Mouse (Mus musculus): ENCODE measurements around the gene Clip3. TPM values are rescaled to one million over a fixed set of nuclear protein-coding genes. Genes with fewer than 3 reads are reported as not detected.

Clip3 gene
- polyA plus RNA-seq, 1 experiment: 6.6 TPM

GRCm38 (mm10) chr7:30269641-30270040 is 21.9 kb upstream of the Clip3 start:
- Histone ChIP-seq H3K27ac (ENCODE audit: control insufficient read depth, insufficient read depth, low read depth, low read length) (no peak overlapping the region), H3K4me3 (ENCODE audit: control insufficient read depth, low read depth, low read length) (no peak overlapping the region), H3K27me3 (ENCODE audit: control insufficient read depth, insufficient read depth, low read length) (no peaks in the 10 kb centered on the region), H3K36me3 (ENCODE audit: control insufficient read depth, insufficient read depth, low read length) (peaks cover 19% of the 10 kb centered on the region), H3K4me1 (ENCODE audit: control insufficient read depth, insufficient read depth, low read length) (peaks cover 5% of the 10 kb centered on the region; the same call in 1 of the 2 replicates)
- no peak for TF ChIP-seq POLR2A (IDR thresholded peaks at IDR 0.05; ENCODE audit: control insufficient read depth, low read depth, low read length)
- no peak for TF ChIP-seq CTCF (IDR thresholded peaks at IDR 0.05; ENCODE audit: control insufficient read depth, insufficient read depth, insufficient replicate concordance, low read depth, low read length)

- Histone ChIP-seq H3K27ac (ENCODE audit: control insufficient read depth, insufficient read depth, low read depth, low read length) (peak overlapping the region; percentile 14; the same call in 1 of the 2 replicates), H3K36me3 (ENCODE audit: control insufficient read depth, insufficient read depth, low read length) (peaks cover 20% of the 10 kb centered on the region), H3K4me3 (ENCODE audit: control insufficient read depth, low read depth, low read length) (no peak overlapping the region), H3K4me1 (ENCODE audit: control insufficient read depth, insufficient read depth, low read length) (peaks cover 12% of the 10 kb centered on the region), H3K27me3 (ENCODE audit: control insufficient read depth, insufficient read depth, low read length) (no peaks in the 10 kb centered on the region)
- TF ChIP-seq CTCF (IDR thresholded peaks at IDR 0.05; ENCODE audit: control insufficient read depth, insufficient read depth, insufficient replicate concordance, low read depth, low read length) (no peak), POLR2A (IDR thresholded peaks at IDR 0.05; ENCODE audit: control insufficient read depth, low read depth, low read length) (no peak)
Observed at GRCm38 (mm10) chr7:30274383-30274782, 17.1 kb upstream of the Clip3 start.

DNA sequence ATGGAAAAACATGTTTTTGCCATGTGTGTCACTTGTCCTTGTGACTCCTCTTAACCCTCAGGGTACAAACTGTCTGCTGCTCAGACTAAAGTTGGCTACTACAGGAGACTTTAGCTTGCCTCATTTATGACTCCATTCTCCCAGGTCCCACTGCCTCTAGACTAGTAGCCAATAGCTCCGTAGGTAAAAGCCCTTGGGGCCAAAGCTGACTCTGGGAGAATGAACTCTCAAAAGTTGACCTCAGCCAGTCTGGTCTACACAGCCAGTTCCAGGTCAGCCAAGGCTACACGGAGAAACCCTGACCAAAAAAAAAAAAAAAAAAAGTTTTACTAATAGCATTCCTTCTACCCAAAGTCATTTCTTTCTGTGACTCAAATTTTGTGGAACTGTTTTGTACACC is 12.6 kb upstream of the Clip3 start:
- H3K27ac ChIP-seq (ENCODE audit: control insufficient read depth, insufficient read depth, low read depth, low read length): no peak overlapping the region
- peaks cover 14% of the 10 kb centered on the region for H3K4me1 ChIP-seq (ENCODE audit: control insufficient read depth, insufficient read depth, low read length)
- TF ChIP-seq CTCF (IDR thresholded peaks at IDR 0.05; ENCODE audit: control insufficient read depth, insufficient read depth, insufficient replicate concordance, low read depth, low read length) (no peak), POLR2A (IDR thresholded peaks at IDR 0.05; ENCODE audit: control insufficient read depth, low read depth, low read length) (no peak)
- peaks cover 9% of the 10 kb centered on the region for H3K36me3 ChIP-seq (ENCODE audit: control insufficient read depth, insufficient read depth, low read length)
- H3K27me3 ChIP-seq (ENCODE audit: control insufficient read depth, insufficient read depth, low read length): no peaks in the 10 kb centered on the region
- H3K4me3 ChIP-seq (ENCODE audit: control insufficient read depth, low read depth, low read length): peak overlapping the region; percentile 1; the same call in 1 of the 2 replicates

DNA sequence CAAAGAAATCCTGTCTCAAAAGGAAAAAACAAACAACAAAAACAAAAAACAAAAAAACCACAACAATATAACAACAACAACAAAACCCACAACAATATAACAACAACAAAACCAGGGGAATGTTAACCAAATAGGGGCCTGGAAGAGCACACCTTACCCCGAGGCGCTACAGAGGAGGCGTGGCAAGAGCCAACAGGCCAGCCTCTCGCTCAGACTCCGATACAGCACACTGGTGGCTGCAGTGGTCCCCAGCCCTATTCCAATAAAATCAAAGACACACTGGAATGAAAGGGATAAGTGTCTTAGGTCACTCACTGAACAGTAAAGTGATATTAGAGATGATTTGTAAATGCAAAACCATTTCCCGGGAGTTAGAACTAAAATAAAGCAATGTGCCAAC is 12.0 kb upstream of the Clip3 start:
- H3K27ac ChIP-seq (ENCODE audit: control insufficient read depth, insufficient read depth, low read depth, low read length): peak overlapping the region; percentile 96
- peaks cover 14% of the 10 kb centered on the region for H3K4me1 ChIP-seq (ENCODE audit: control insufficient read depth, insufficient read depth, low read length)
- no peaks in the 10 kb centered on the region for H3K27me3 ChIP-seq (ENCODE audit: control insufficient read depth, insufficient read depth, low read length)
- peak overlapping the region; percentile 92 for H3K4me3 ChIP-seq (ENCODE audit: control insufficient read depth, low read depth, low read length)
- H3K36me3 ChIP-seq (ENCODE audit: control insufficient read depth, insufficient read depth, low read length): peaks cover 6% of the 10 kb centered on the region
- TF ChIP-seq POLR2A (IDR thresholded peaks at IDR 0.05; ENCODE audit: control insufficient read depth, low read depth, low read length) (no peak), CTCF (IDR thresholded peaks at IDR 0.05; ENCODE audit: control insufficient read depth, insufficient read depth, insufficient replicate concordance, low read depth, low read length) (no peak)

DNA sequence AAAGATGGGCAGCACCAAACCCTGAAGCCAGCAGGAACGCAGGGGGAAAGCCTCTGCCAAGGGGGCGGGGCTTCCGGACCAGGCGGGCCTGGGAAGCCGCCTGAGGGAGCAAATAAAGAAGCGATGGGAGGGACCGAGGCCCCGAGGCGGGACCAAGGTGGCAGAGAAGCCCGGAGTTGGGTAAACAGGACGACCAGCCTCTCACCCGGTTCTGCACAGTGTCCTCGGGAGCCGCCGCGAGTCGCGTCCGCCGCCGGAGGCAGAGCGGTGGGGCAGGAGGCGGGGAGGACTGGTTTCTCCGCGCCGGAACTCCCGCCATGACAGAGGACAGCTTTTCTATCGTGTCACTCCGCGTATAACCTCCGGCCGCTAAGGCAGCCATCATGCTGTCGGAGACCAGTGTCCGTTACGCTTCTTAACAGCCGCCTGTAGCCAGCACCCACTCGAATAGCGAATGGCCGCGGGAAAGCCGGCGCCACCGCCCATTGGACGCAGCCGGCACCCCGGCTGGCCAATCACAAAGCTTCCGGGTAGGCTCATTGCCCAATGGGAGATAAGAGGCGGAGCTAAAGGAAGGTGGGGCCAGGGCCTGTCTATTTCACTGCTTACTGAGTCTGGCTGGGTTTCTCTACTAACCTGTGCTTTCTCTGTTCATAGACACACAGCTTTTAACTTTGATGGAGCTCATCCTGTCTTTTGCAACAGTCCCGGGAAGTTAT is 11.4 kb upstream of the Clip3 start, which contains the start of the genes Thap8 and Wdr62:
Gene Thap8, plus strand, starts transcription at position 144 of the 719 bp plus-strand sequence.
Gene Wdr62, minus strand, starts transcription at position 469 of the 719 bp plus-strand sequence.
- Histone ChIP-seq H3K27ac (ENCODE audit: control insufficient read depth, insufficient read depth, low read depth, low read length) (peak within 1 kb of the TSS; percentile 99), H3K36me3 (ENCODE audit: control insufficient read depth, insufficient read depth, low read length) (peaks cover 4% of the 10 kb centered on the region), H3K4me1 (ENCODE audit: control insufficient read depth, insufficient read depth, low read length) (peaks cover 9% of the 10 kb centered on the region), H3K4me3 (ENCODE audit: control insufficient read depth, low read depth, low read length) (peak within 1 kb of the TSS; percentile 92), H3K27me3 (ENCODE audit: control insufficient read depth, insufficient read depth, low read length) (no peaks in the 10 kb centered on the region)
- TF ChIP-seq POLR2A (IDR thresholded peaks at IDR 0.05; ENCODE audit: control insufficient read depth, low read depth, low read length) (peak; percentile 97), CTCF (IDR thresholded peaks at IDR 0.05; ENCODE audit: control insufficient read depth, insufficient read depth, insufficient replicate concordance, low read depth, low read length) (no peak)

DNA sequence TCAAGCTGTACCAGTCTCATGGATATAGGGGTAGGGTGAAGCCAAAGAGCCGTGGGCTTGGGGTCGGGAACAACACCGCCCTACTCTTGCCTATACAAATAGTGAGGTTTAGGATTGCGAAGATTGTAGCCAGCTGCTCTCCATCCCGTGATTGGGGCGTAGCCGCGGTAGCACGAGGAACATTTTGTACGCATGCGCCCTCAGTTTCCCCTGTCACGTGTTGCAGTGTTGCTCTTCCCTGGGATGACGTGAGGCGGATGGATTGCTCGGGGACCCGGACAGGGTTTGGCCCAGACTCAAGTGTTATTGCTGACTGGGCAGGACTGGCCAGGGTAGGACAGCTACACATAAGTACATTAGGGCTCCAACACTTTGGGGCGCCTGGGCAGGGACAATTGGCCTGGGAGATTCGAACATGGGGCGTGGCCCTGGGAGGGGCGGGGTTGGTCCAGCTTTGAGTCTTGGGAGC is 10.8 kb upstream of the Clip3 start:
- H3K27ac ChIP-seq (ENCODE audit: control insufficient read depth, insufficient read depth, low read depth, low read length): peak overlapping the region; percentile 99
- H3K36me3 ChIP-seq (ENCODE audit: control insufficient read depth, insufficient read depth, low read length): peaks cover 4% of the 10 kb centered on the region
- H3K27me3 ChIP-seq (ENCODE audit: control insufficient read depth, insufficient read depth, low read length): no peaks in the 10 kb centered on the region
- TF ChIP-seq POLR2A (IDR thresholded peaks at IDR 0.05; ENCODE audit: control insufficient read depth, low read depth, low read length): no peak
- no peak for TF ChIP-seq CTCF (IDR thresholded peaks at IDR 0.05; ENCODE audit: control insufficient read depth, insufficient read depth, insufficient replicate concordance, low read depth, low read length)
- peak overlapping the region; percentile 92 for H3K4me3 ChIP-seq (ENCODE audit: control insufficient read depth, low read depth, low read length)
- H3K4me1 ChIP-seq (ENCODE audit: control insufficient read depth, insufficient read depth, low read length): peaks cover 9% of the 10 kb centered on the region

GRCm38 (mm10) chr7:30281522-30281921 is 10.0 kb upstream of the Clip3 start:
- Histone ChIP-seq H3K27me3 (ENCODE audit: control insufficient read depth, insufficient read depth, low read length) (no peaks in the 10 kb centered on the region), H3K4me3 (ENCODE audit: control insufficient read depth, low read depth, low read length) (no peak overlapping the region)

More at GRCm38 (mm10) chr7:30281522-30281921, 10.0 kb upstream of the Clip3 start:
- TF ChIP-seq CTCF (IDR thresholded peaks at IDR 0.05; ENCODE audit: control insufficient read depth, insufficient read depth, insufficient replicate concordance, low read depth, low read length): no peak
- no peak for TF ChIP-seq POLR2A (IDR thresholded peaks at IDR 0.05; ENCODE audit: control insufficient read depth, low read depth, low read length)
- Histone ChIP-seq H3K4me1 (ENCODE audit: control insufficient read depth, insufficient read depth, low read length) (peaks cover 9% of the 10 kb centered on the region), H3K27ac (ENCODE audit: control insufficient read depth, insufficient read depth, low read depth, low read length) (no peak overlapping the region), H3K36me3 (ENCODE audit: control insufficient read depth, insufficient read depth, low read length) (peaks cover 3% of the 10 kb centered on the region)
